Mouse (Mus musculus) G1E (cell line): ENCODE measurements around the gene Sept8.

ENCODE experiments used
- CTCF ChIP-seq: IDR thresholded peaks from 2 replicates; pipeline ENCODE4 v1.5.1; 2012; ENCODE audit warnings: low read depth, low read length, inconsistent platforms, mixed read lengths
- GATA1 ChIP-seq: IDR thresholded peaks from 2 replicates; pipeline ENCODE4 v1.6.1; 2012; ENCODE audit warnings: borderline replicate concordance, low read length, inconsistent platforms, mixed read lengths
- POLR2AphosphoS5 ChIP-seq: IDR thresholded peaks from 2 replicates; pipeline ENCODE4 v1.6.1; 2012; ENCODE audit warnings: low read depth, low read length, inconsistent platforms; ENCODE audit not compliant: insufficient replicate concordance
- TAL1 ChIP-seq: conservative IDR thresholded peaks from 2 replicates; pipeline ENCODE4 v1.6.1; 2012; ENCODE audit warnings: low read depth, low read length, inconsistent platforms, mixed read lengths

GRCm38 (mm10) chr11:53548036-53548605 lies 29.1 kb downstream of the Sept8 start:
- no peak for TF ChIP-seq GATA1
- TF ChIP-seq CTCF: no peak
- TF ChIP-seq TAL1: no peak
- no peak for TF ChIP-seq POLR2AphosphoS5
